Mouse (Mus musculus) liver, adult 2 months (tissue): ENCODE data around the gene Gm10837. TPM values are rescaled to one million over a fixed set of nuclear protein-coding genes. Genes with fewer than 3 reads are reported as not detected.

Source experiments
- DNase-seq: peaks from one replicate; pipeline ENCODE4 v3.0.0-alpha.2; 2011; ENCODE audit warnings: low read depth, low spot score; ENCODE audit errors: extremely low read depth
- H3K27ac ChIP-seq: fragments of 200-500 bp; replicated peaks from 2 replicates; pipeline ENCODE4 v1.5.1; 2012; ENCODE audit warnings: low read depth, mild to moderate bottlenecking, control low read depth, inconsistent platforms, low read length; ENCODE audit not compliant: insufficient read depth
- H3K27me3 ChIP-seq: fragments of 200-500 bp; 2 replicates; pipeline ENCODE4 v1.6.1; 2012; ENCODE audit warnings: mild to moderate bottlenecking, moderate library complexity, low read length, inconsistent platforms; ENCODE audit not compliant: control insufficient read depth, insufficient read depth
- H3K36me3 ChIP-seq: fragments of 200-500 bp; 2 replicates; pipeline ENCODE4 v1.6.1; 2012; ENCODE audit warnings: low read length, inconsistent platforms; ENCODE audit not compliant: control insufficient read depth, insufficient read depth
- H3K4me1 ChIP-seq: fragments of 200-500 bp; 2 replicates; pipeline ENCODE4 v1.6.1; 2011; ENCODE audit warnings: low read length; ENCODE audit not compliant: control insufficient read depth, insufficient read depth
- H3K4me3 ChIP-seq: fragments of 200-500 bp; 2 replicates; pipeline ENCODE4 v1.5.1; 2011; ENCODE audit warnings: low read depth, mild to moderate bottlenecking, control low read depth, low read length, moderate library complexity; ENCODE audit not compliant: insufficient read depth
- H3K79me2 ChIP-seq: fragments of 200-500 bp; 2 replicates; pipeline ENCODE4 v1.6.1; 2012; ENCODE audit warnings: inconsistent platforms, mild to moderate bottlenecking, low read length, moderate library complexity; ENCODE audit not compliant: control insufficient read depth, insufficient read depth
- H3K9ac ChIP-seq: fragments of 200-500 bp; 2 replicates; pipeline ENCODE4 v1.6.1; 2012; ENCODE audit warnings: low read depth, mild to moderate bottlenecking, control low read depth, inconsistent platforms, low read length
- CTCF ChIP-seq: fragments of 200-500 bp; IDR thresholded peaks from 2 replicates; pipeline ENCODE4 v1.5.1; 2011; ENCODE audit warnings: low read depth, low read length, control low read depth
- POLR2A ChIP-seq: fragments of 200-500 bp; IDR thresholded peaks from 2 replicates; pipeline ENCODE4 v1.6.1; 2011; ENCODE audit warnings: low read length, control low read depth; ENCODE audit not compliant: insufficient read depth; ENCODE audit errors: extremely low read depth
- WGBS: fragments of 180-500 bp; shearing (Covaris S2); methylation state at CpG from one replicate; pipeline ENCODE4 v1.1.7; 2018; 5-methylcytosine and 5-hydroxymethylcytosine counted together
- polyA plus RNA-seq: library from polyadenylated mRNA; depleted of rRNA; stranded (reverse); fragments of >200 nt; gene quantifications from 2 replicates; pipeline ENCODE4 v1.2.3, GENCODE M21; 2012
- total RNA-seq: library from RNA; depleted of rRNA; stranded (reverse); fragments of >200 nt; gene quantifications from 2 replicates; pipeline ENCODE4 v1.2.3, GENCODE M21; 2014

Gm10837 gene
- total and polyA plus RNA-seq, 2 experiments = not detected

DNA sequence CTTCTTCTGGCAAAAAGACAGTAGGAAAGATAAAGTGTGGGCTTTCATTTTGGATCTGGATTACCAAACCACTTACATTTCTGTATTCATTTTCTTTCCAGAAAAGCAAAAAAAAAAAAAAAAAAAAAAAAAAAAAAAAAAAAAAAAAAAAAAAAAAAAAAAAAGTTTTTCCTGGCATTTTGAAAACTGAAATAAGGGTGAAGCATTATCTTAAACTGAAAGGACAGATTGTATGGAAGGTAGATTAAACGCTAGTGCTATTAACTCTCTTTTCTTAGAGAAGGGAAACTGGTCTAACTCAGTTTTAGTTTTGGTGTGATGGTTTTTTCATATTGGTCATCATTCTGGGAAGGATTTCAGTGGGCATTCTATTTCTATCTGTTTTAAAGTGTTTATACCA, 1.6 kb downstream of the Gm10837 start:
- no peak overlapping the region for H3K9ac ChIP-seq
- DNase-seq = no peak
- H3K36me3 ChIP-seq = no peaks in the 10 kb centered on the region
- H3K79me2 ChIP-seq = no peaks in the 10 kb centered on the region
- TF ChIP-seq CTCF (no peak), POLR2A (no peak)
- no peaks in the 10 kb centered on the region; the same call in 1 of the 2 replicates for H3K4me1 ChIP-seq
- WGBS = 63% methylated on average over 1 of the region's 1 CpGs
- peaks cover 19% of the 10 kb centered on the region for H3K27me3 ChIP-seq
- H3K27ac ChIP-seq = no peak overlapping the region
- H3K4me3 ChIP-seq = no peak overlapping the region

DNA sequence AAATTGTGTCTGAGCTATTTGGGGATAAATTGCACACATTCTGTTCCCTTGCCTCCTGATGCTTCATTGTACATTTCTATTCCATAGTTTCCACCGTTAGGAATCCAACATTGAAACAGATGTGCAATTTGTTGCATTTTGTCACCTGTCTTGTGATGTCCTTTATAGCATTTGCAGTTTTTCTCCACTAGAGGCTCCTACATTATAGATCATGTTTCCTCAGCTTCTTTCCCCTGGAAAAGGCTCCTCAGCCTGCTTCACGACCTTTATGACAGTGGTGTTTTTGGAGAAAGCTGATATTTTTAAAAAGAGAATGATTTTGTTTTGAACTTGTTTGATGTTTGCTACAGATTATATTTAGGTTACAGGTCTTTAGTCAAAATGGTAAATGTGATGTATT, 18.7 kb downstream of the Gm10837 start:
- no peak for TF ChIP-seq CTCF
- no peak for TF ChIP-seq POLR2A
- Histone ChIP-seq H3K36me3 (no peaks in the 10 kb centered on the region), H3K4me3 (no peak overlapping the region), H3K79me2 (no peaks in the 10 kb centered on the region), H3K4me1 (peaks cover 4% of the 10 kb centered on the region; the same call in 1 of the 2 replicates), H3K27ac (no peak overlapping the region), H3K27me3 (no peaks in the 10 kb centered on the region; the same call in 1 of the 2 replicates), H3K9ac (no peak overlapping the region)
- 18% methylated on average over 2 of the region's 2 CpGs for WGBS
- DNase-seq = peak; percentile 36

DNA sequence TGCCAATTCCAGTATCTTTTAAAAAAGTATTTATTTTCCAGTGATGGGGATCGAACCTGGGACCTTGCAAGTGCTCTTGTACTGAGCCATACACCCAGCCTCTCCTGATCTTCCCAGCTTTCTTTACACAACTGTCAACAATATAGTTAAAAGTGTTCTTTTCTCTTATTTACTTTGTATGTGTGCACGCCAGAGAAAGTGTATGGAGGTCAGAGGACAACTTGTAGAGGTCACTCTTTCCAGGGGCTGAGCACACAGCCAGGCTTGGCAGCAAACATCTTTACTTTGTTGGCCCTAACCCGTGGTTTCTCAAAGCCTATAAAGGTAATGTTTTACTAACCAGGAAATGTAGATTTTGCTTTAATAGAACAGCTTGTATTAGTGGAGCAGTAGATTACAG, 21.1 kb downstream of the Gm10837 start:
- H3K4me3 ChIP-seq = no peak overlapping the region
- DNase-seq = peak; percentile 94
- H3K36me3 ChIP-seq = no peaks in the 10 kb centered on the region
- H3K9ac ChIP-seq = no peak overlapping the region
- no peak for TF ChIP-seq CTCF
- TF ChIP-seq POLR2A = no peak
- WGBS = 17% methylated on average over 3 of the region's 3 CpGs
- peaks cover 4% of the 10 kb centered on the region; the same call in 1 of the 2 replicates for H3K4me1 ChIP-seq
- no peaks in the 10 kb centered on the region for H3K79me2 ChIP-seq
- H3K27ac ChIP-seq = no peak overlapping the region
- no peaks in the 10 kb centered on the region; the same call in 1 of the 2 replicates for H3K27me3 ChIP-seq

DNA sequence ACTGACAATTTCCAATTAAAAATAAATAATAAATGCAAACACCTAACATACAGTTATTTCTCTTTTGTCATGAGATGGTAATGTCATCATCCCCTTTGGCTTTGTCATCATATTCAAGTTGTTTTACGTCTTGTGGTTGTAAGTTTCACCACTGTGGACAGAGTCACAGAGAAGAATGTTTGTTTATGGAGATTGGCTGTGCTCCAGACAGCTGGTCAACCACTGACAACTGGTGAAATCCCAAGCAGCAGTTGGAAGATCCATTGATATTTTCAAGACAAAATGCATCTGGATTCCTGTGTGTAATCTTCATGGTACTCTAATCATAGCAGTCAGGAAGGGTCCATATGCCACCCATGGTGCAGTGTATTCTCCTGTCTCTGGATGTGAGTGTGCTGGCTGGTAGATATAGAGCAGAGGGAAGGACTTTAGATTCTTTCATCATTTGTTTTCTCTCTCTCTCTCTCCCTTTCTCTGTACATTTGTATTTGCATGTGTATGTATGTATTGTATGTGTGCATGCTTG, 23.2 kb downstream of the Gm10837 start:
- TF ChIP-seq CTCF (no peak), POLR2A (no peak)
- H3K27ac ChIP-seq = no peak overlapping the region
- no peak overlapping the region for H3K4me3 ChIP-seq
- H3K4me1 ChIP-seq = peaks cover 4% of the 10 kb centered on the region; the same call in 1 of the 2 replicates
- H3K79me2 ChIP-seq = no peaks in the 10 kb centered on the region
- peak; percentile 53 for DNase-seq
- H3K36me3 ChIP-seq = no peaks in the 10 kb centered on the region
- 15% methylated on average over 1 of the region's 1 CpGs for WGBS
- no peak overlapping the region for H3K9ac ChIP-seq
- H3K27me3 ChIP-seq = no peaks in the 10 kb centered on the region; the same call in 1 of the 2 replicates

DNA sequence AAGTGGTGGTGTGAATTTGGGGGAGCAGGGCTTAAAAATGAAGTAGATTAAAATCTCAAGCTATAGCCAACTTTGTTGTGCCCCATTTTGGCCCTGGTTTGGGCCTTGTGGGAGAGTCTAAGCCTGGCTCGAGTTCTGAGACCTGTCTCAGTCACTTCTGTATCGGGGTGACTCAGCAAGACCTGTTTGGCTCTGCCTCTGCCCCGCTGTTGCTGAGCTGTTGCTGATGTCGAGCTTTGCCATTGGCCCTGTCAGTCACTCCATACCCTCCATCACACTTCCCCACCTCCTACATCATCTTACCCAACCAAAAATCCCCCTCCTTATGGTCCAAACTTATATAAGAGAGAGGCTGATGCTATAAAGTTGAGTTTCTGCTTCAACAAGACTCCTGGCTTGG, 38.1 kb downstream of the Gm10837 start:
- Histone ChIP-seq H3K36me3 (no peaks in the 10 kb centered on the region), H3K27me3 (no peaks in the 10 kb centered on the region), H3K27ac (no peak overlapping the region), H3K4me1 (no peaks in the 10 kb centered on the region; the same call in 1 of the 2 replicates), H3K9ac (no peak overlapping the region), H3K79me2 (no peaks in the 10 kb centered on the region), H3K4me3 (no peak overlapping the region)
- DNase-seq = no peak
- 89% methylated on average over 4 of the region's 4 CpGs for WGBS
- TF ChIP-seq CTCF (no peak), POLR2A (no peak)

DNA sequence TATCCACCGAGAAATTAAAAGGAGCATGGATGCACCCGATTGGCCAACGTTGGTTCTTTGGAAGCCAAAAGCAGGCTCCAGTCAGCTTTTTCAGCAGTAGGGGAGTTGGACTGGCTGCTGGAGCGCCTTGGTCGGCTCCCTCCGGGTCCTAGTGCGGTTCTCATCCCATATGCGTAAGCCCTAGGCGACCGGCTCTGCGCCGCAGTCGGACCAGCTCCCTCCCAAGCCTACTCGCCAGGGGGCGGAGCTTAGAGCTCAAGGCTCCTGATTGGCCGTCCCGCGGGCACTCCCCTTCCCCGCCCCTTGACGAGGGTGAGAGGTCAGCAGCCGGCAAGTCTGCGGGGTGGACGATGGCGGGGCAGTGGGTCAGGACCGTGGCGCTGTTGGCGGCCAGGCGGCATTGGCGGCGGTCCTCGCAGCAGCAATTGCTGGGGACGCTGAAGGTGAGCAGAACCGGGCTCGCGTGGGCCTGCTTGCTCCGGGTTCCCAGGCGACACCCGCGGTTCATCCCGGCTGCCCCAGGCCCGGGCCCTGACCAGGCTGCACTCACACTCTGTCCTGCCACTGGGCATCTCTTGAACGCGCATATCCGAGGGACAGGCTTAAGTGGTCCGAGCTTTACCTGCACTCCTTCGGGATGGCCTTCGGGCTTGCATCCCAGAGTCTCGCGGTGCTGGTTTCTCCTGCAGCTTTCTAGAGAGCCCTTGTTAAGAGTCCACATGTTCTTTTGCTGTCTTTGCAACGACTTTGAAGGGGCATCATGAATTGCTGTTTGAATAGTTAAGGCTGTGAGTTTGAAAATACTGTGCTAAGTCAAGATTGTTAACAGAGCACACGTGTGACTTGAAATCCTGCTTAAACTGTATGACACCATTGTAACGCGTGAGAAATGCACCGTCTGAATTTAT, 43.9 kb downstream of the Gm10837 start, which contains the start of gene Pcca:
Gene Pcca (plus strand): TSS at position 308 of the 908 bp plus-strand sequence.
- Histone ChIP-seq H3K27ac (peak within 1 kb of the TSS; percentile 72), H3K79me2 (peaks cover 9% of the 10 kb centered on the region), H3K4me1 (peaks cover 14% of the 10 kb centered on the region), H3K27me3 (no peaks in the 10 kb centered on the region), H3K36me3 (no peaks in the 10 kb centered on the region), H3K4me3 (peak within 1 kb of the TSS; percentile 83), H3K9ac (peak within 1 kb of the TSS; percentile 87)
- peak; percentile 95 for DNase-seq
- no peak for TF ChIP-seq CTCF
- peak; percentile 75 for TF ChIP-seq POLR2A
- 2% methylated on average over 54 of the region's 54 CpGs for WGBS
